Mouse (Mus musculus) thymus, postnatal 4 days (tissue): ENCODE measurements around the gene Mex3d.

Source experiments
- DNase-seq: peaks from one replicate; pipeline ENCODE4 v3.0.0; 2021

The Mex3d gene

GRCm38 (mm10) chr10:80385811-80386734, 1.4 kb downstream of the Mex3d start:
- no peak for DNase-seq

- DNase-seq: no peak
These were observed 2.1 kb downstream of the Mex3d start for GRCm38 (mm10) chr10:80385310-80385709.

- no peak for DNase-seq
These were observed 2.8 kb downstream of the Mex3d start for GRCm38 (mm10) chr10:80384709-80385108.

GRCm38 (mm10) chr10:80384115-80384639, 3.3 kb downstream of the Mex3d start:
- DNase-seq: no peak

- no peak for DNase-seq
These were observed 4.0 kb downstream of the Mex3d start for GRCm38 (mm10) chr10:80383431-80383830.

GRCm38 (mm10) chr10:80382641-80383365, 4.7 kb downstream of the Mex3d start:
- no peak for DNase-seq

GRCm38 (mm10) chr10:80377716-80378115, 9.7 kb downstream of the Mex3d start:
- DNase-seq: peak; percentile 70

GRCm38 (mm10) chr10:80376160-80376559, 11.3 kb downstream of the Mex3d start:
- DNase-seq: peak; percentile 97

GRCm38 (mm10) chr10:80374063-80374462, 13.4 kb downstream of the Mex3d start:
- DNase-seq: peak; percentile 84

GRCm38 (mm10) chr10:80372706-80373105, 14.8 kb downstream of the Mex3d start:
- no peak for DNase-seq

GRCm38 (mm10) chr10:80371983-80372382, 15.5 kb downstream of the Mex3d start:
- no peak for DNase-seq

- peak; percentile 86 for DNase-seq
These were observed 16.0 kb downstream of the Mex3d start for GRCm38 (mm10) chr10:80371411-80371966.

- DNase-seq: peak; percentile 68
These were observed 17.3 kb downstream of the Mex3d start for GRCm38 (mm10) chr10:80369995-80370747.

- no peak for DNase-seq
These were observed 19.1 kb downstream of the Mex3d start for GRCm38 (mm10) chr10:80368392-80368791.

- no peak for DNase-seq
These were observed 19.5 kb downstream of the Mex3d start for GRCm38 (mm10) chr10:80367954-80368353.

- no peak for DNase-seq
These were observed 21.7 kb downstream of the Mex3d start for GRCm38 (mm10) chr10:80365736-80366135.

- no peak for DNase-seq
These were observed 23.7 kb downstream of the Mex3d start for GRCm38 (mm10) chr10:80363734-80364133.

GRCm38 (mm10) chr10:80357994-80358639, 29.3 kb downstream of the Mex3d start:
- no peak for DNase-seq

- DNase-seq: no peak
These were observed 30.1 kb downstream of the Mex3d start for GRCm38 (mm10) chr10:80357336-80357735.

GRCm38 (mm10) chr10:80356737-80357136, 30.7 kb downstream of the Mex3d start:
- no peak for DNase-seq

- DNase-seq: peak; percentile 41
These were observed 31.3 kb downstream of the Mex3d start, which contains the start of gene Plk5 for GRCm38 (mm10) chr10:80356001-80356682. Gene Plk5, plus strand, starts transcription at chr10:80356459.
